Mouse (Mus musculus) mesoderm, embryonic 11.5 days (tissue): ENCODE measurements around the gene Tgoln1.
A peak's percentile ranks its signal among the peaks of the same experiment; 100 is the strongest.

Experiments
- DNase-seq: peaks from one replicate; pipeline ENCODE4 v3.0.0-alpha.2; 2012; ENCODE audit warnings: low read depth, low spot score

Gene Tgoln1

DNA sequence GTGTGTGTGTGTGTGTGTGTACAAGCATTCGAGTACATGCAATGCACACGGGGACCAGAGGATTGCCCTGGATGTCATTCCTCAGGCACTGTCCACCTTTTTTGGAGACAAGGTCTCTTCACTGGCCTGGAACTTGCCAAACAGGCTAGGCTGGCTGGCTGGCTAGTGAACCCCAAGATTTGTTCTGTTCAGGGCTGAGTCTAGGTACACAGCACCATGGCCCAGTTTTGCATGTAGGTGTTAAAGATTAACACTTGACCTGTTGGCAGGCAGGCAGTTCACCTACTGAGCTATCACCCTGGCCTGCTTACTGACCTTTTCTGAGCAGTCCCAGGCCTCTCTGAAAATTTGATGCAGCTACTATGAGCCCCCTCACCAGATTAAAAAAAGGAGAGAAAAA lies 13.6 kb upstream of the Tgoln1 start:
- DNase-seq: no peak

DNA sequence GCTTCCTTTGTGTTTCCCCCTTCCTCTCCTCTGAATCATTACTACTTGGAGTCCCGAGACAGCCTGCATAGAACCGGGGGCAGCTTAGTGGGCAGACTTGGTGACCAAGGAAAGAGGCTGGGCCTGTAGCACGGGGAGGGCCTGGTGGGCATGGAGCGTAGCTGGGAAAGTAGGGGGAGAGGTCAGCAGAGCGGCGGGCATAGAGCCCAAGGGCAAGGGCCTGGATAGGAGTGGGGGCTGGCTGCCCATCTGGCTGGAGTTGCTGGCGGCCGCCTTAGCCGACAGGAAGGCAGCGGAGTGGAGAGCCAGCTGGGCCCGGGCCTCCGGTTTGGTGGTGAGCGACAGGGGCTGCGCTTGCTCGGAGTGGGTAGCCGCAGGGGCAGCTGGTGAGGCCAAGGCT lies 10.5 kb upstream of the Tgoln1 start:
- no peak for DNase-seq

DNA sequence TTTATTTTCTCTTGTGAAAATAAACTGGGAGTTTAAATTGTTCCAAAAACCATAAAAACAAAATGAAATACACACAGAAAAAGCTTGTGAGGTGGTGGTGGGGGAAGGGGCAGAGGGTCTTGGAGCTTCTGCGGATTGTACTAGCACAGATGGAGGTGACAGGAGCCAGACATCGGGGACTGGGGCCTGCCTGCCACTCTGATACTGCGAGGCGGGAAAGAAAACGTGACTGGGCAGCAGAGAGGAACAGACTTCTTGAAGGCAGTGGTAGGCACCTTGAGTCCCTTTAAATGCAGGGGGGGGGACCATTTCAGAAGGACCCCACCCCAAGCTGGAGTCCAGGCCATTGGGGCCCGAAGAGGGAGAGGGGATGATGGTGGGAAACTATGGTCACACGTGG lies 9.6 kb upstream of the Tgoln1 start:
- no peak for DNase-seq

DNA sequence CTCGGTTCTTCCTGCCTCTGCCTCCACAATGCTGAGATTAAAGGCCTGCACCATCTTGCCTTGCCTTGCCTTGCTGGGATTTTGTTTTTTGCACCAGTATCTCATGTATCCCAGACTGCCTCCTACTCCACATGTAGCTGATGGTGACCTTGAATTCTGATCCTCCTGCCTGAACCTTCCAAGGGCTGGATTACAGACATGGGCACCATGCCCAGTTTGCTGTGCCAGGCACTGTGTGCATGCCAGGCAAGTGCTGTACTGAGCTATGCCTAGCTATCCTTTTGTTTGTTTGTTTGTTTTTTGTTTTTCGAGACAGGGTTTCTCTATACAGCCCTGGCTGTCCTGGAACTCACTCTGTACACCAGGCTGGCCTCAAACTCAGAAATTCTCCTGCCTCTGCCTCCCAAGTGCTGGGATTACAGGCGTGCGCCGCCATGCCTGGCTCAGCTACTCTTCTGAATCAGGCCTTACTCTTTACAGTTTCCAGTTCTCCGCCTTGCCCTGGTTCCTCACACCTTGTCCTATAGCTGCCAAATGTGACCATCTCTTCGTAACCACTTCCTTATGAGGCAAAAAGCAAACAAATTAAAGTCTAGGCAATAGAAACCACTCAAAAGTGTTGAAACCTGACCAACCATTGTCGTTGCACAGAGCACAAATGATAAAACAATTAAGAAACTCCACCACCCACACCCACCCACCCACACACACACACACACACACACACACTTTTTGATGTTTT lies 7.0 kb upstream of the Tgoln1 start:
- no peak for DNase-seq

DNA sequence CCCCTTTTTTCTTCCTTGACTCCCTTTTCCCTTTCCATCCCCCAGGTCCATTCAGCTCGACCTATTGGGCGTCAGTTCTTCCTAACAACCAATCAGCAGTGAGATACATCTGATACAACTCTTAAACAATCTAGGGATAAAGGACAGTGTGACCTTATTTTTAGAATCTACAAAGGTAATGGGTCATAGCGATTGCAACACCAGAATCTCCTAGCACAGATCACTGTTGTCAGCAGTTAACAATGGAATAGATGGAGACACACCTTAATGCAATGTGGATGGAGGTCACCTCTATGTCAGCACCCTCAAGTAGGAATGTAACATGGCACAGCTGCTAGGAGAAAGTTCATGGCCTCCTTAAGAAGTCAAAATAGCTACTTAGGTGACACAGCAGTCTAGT lies 6.1 kb upstream of the Tgoln1 start:
- DNase-seq: no peak

DNA sequence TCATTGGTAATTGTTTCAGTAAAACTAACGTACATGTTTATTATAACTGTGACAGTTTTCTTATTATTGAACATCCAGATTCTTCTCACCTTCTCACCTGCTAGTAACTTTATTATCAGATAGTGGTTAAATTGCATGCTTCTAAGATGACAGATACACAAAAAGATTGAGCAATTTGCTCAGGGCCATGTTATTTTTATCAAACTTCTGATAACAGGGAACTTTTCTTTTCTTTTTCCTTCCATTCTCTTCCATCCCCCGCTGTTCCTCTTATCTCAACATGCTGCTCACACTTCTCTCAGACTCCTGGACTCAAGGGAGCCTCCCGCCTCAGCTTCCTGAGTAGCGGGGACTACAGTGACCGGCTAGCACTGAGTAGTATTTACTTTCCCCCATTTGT lies 4.1 kb upstream of the Tgoln1 start:
- no peak for DNase-seq

DNA sequence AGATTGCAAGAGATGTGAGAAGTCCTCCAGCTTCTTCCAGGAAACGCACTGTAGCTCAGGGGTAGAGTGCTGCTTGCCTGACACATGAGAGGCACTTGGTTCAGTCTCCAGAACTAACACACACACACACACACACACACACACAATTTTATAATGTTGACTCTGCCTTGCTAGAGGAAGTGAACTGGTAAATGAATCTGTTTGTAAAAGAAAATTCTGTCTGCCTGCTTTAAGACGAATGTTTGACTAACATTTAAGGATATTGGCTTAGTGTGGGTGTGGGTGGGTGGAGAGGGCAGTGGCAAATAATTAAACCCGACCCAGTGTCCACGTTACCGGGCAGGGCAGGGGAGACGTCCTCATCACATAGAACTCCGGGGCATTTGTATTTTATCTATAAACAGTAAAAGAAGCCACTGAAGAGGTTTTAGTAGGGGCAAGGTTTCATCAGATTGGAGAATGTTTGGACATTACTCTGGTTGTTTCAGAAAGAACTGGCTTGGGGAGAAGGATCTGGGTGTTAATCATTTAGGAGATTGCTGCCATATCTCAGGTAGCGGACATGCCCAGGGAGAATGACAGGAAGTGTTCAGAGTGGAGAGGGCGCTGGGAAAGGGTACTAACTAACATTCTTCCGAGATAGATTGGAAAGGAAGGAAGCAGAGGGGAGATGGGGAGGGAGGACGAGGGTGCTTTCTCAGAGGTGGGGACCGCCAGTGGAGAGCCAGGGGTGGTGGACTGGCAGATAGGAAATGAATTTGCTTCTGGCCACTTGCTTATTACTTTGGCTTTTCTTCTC lies 3.1 kb upstream of the Tgoln1 start:
- no peak for DNase-seq

DNA sequence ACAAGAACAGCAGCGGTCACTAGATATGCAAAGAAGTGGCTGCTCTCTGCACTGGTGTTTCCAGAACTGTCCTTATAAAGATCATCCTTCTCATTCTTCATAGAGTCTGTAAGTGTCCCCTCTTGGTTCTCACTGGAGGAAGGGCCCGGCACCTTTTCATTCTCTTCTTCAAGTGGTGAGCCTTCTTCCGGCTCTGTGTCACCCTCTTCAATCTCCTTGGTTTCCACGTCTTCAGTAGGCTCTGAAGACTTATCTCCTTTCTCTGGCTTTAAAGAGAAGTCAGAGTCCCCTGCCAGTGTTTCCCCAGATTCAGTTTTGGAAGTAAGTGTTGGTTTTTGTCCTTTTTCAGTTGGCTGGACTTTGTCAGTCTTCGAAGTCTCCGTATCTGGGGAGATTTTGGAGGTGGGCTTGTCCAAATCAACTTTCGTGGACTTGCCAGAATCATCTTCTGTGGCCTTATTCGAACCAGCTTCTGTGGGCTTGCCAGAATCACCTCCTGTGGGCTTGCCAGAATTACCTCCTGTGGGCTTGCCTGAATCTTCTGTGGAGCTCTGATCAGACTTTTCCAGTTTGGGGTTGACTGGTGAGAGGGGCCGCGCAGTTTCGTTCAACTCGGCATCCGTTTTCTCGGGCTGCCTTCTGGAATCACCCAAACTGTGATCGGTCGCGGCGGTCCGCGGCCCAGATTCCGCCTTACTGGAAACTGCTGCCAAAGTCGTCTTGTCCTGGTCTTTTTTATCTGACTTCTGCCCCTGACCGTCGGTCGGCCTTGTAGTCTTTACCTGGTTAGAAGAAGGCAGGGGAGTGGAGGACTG lies 1.0 kb downstream of the Tgoln1 start:
- no peak for DNase-seq

DNA sequence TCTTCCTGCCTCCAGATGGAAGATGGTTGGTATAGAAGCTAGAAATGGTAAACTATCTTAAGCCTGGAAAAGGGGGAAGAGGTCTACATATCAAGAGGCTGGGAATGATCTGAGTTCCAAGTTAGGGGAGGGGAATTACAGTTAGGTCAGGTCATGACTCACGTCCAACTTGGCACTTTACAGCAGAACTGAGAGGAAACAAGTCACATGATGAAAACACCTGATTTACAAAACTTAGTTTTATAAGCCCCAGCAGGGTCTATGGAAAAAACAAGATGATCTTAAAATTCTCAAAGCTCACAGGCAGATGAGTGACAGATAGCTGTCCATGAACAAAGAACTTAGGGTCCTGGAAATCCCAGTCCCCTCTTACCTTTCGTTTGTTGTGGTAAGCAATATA lies 1.6 kb downstream of the Tgoln1 start:
- DNase-seq: no peak

DNA sequence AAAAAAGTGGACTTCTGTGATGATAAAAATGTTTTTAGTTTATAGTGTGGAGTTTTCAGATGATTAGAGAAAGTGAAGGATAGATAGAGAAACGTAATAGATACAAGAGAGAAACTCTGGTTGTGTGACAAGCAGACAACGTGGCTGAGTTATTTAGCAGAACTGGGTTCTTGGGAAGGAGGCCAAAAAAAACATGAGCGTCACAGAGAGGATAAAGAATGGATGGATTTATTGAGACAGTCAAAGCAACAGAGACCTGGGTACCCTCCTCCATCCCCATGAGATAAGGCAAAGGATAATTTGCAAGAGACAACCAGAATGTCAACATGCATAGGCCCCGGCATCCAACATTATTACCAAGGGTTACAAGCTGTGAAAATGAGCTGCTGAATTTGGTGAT lies 6.5 kb downstream of the Tgoln1 start:
- DNase-seq: no peak

DNA sequence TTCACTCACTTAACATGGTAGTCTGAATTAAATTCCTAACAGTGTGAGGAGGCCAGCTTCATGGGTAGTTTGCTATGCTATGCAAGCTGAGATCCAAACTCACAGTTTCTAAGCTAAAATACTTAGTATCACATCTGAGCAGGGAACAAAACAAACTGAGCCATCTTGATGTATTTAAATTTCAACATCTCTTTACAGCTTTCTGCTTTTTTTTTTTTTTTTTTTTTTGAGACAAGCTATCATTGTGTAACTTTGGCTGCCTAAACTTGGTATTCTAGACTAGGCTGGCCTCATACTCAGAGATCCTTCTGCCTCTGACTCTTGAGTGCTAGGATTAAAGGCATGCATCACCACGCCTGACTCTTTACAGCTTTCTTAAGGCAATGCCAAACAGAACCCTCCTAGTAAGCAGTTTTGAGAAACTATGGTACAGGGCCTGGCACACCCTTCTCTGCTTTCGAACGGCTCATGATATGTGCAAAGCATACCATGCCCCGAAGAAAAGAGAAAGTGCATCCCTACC lies 8.1 kb downstream of the Tgoln1 start:
- no peak for DNase-seq

DNA sequence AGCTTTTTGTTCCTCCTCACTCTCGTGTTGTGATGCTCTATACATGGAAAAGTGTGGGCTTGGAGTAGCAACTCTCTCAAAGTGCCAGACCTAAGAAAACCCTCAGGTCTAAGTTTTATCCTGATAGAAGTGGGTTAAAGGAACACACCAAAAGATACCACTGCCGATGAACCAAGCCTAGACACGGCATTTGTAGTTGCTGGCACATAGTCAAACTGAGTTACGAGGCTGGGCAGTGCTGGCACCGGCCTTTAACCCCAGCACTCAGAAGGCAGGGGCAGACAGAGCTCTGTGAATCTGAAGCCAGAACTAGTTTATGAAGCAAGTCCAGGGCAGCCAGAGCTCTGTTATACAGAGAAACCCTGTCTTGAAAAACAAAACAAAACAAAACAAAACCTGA lies 9.1 kb downstream of the Tgoln1 start:
- DNase-seq: no peak

DNA sequence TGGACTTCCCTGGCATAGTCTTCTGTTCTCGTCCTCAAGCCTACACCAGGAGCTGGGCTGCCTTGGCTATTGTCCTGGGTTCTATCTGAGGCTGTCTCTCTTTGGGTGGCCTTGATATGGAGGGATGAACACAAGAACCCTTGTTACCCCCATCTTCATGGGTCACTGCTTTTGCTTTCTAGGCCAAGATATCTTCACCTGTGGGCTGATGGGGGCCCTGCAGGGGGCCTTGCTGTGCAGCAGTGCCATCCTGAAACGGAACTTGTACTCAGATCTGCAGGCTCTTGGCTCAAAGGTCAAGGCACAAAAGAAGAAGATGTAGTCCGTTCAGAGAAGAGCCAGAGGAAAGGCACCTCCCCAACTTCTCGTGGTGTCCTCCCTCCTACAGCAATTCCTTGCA lies 9.7 kb downstream of the Tgoln1 start:
- DNase-seq: no peak

DNA sequence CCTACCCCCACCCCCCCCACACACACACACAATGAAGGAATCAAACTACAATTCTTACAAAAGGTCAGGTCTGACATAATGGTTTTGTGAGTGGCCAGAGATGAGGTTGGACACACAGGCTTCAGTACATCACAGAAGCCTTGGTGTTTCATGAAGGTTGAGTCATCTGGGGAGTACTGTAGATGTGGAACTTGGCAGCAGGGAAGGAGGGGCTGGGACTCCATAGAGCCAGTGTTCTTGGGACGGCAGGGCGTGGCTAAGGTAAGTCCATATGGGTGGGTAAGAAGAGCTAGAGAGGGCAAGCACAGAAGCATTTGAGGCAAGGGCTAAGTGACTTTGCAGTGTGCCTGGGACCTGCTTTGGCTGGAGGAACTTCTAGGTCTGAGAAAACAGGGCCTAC lies 12.7 kb downstream of the Tgoln1 start:
- no peak for DNase-seq

DNA sequence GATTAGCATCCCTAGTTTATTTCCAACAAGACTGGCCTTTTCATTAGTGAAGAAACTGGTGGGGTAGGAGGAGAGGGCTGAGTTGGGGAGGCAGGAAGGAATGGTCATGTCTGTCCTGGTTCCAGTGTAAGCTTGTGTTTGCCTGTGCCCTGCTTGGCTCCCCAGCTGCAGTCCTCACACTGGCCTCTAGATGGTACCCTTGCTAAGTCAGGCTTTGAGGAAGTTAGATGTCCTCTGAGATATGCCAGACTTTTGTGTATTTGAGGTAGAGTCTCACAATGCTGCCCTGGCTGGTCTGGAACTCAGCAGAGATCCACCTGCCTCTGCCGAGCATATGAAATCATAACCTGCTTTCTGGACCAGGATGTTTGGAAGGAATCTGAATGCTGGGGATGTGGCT lies 15.1 kb downstream of the Tgoln1 start:
- DNase-seq: peak; percentile 75

DNA sequence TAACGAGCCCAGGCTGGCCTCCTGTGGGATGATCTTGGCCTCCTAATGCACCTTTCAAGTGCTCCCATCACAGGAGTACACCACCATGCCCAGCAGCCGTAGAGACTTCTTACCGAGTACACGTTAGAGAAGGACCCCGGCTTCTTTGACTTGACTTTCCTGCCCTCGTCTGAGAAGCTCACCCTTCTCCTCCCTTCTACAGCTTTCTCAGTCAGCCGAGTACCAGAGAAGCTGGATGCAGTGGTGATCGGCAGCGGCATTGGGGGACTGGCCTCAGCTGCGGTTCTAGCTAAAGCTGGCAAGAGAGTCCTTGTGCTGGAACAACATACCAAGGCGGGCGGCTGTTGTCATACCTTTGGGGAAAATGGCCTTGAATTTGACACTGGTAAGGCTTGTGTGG lies 16.0 kb downstream of the Tgoln1 start:
- DNase-seq: no peak

DNA sequence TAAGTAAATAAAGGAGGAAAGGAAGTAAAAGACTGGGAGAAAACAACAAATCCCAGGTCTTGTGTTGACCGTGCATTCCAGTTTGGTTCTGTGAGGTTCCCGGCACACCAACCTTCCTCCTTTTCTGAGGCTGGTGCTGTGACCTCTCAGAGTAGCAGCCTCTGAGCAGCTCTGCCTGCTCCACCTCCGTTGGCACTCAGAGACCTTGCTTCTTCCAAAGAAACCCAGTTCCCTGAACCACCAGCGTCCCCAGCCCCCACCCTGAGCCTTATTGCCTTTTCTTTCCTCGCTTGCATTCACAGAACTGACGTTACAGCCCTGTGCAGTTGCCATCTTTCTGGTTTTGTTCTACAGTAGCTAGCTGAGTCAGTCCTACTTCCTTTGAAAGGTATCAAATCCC lies 16.6 kb downstream of the Tgoln1 start:
- no peak for DNase-seq

DNA sequence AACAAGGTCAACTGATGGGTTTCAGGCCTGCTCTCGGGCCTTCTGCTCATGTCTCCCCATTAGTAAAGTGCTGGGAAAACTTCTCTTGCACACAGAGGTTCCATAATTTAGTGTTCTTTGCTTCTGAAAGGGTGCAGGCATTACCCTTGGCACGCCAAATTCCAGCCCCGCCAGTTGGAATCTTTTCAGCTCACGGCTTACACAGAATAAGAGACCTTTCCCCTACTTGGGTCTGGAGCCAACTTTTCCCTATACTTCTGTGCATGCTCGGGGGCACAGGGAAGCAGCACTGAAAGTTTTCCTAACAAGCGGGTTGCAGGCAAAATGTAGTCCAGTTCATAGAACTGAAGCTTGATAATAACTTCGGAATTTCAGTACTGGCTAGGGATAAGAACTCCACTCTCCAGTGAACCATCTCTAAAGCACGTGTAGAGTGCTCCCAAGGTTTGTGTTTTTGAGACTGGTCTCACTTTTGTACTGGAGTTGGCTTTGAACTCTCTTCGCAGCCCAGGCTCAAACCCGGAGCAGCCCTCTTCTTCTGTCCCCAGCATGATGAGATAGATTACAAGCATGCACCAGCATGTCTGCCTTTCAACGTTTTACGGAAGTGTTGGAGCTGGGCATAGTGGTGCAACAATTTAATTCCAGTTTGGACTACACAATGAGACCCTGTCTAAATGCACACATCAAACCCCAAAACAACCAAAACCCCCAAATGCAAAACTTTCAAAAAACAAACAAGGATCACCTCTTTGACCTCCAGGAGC lies 17.8 kb downstream of the Tgoln1 start:
- no peak for DNase-seq

DNA sequence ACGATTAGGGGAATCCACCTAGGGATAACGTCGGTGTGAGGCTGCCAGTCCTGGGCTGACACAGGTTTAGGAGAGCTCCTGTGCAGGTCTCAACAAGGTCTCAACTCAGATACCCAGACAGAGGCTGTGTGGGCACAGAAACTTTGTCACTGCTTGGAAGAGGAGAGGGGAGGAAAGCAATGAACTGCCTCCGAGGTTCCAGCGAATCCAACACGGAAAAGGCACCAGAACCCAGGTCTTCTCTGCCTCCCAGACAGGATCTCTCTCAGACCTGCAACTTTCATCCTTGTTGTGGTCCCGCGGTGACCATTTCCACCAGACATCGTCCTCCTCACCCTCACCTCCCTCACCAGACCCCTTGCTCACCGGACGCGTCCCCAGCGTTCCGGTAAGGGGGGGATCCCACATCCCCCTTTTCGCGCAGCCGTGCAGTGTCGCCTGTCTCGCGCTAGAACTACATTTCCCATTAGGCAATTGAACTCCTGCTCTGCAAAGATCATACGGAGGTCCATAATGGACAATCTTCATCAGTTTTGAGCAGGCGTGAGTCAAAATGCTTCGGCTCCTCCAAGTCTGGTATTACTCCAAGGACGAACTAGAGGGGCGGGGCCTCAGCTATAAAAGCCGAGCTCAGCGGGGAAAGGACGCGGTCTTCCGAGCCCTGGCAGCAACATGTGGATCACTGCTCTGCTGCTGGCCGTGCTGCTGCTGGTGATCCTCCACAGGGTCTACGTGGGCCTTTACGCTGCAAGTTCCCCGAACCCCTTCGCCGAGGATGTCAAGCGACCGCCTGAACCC lies 18.6 kb downstream of the Tgoln1 start, which contains the start of the genes Elmod3 and Retsat:
Gene Elmod3 (minus strand): TSS at position 458 of the 798 bp plus-strand sequence.
Gene Retsat (plus strand): TSS at position 520 of the 798 bp plus-strand sequence.
- DNase-seq: peak; percentile 95

DNA sequence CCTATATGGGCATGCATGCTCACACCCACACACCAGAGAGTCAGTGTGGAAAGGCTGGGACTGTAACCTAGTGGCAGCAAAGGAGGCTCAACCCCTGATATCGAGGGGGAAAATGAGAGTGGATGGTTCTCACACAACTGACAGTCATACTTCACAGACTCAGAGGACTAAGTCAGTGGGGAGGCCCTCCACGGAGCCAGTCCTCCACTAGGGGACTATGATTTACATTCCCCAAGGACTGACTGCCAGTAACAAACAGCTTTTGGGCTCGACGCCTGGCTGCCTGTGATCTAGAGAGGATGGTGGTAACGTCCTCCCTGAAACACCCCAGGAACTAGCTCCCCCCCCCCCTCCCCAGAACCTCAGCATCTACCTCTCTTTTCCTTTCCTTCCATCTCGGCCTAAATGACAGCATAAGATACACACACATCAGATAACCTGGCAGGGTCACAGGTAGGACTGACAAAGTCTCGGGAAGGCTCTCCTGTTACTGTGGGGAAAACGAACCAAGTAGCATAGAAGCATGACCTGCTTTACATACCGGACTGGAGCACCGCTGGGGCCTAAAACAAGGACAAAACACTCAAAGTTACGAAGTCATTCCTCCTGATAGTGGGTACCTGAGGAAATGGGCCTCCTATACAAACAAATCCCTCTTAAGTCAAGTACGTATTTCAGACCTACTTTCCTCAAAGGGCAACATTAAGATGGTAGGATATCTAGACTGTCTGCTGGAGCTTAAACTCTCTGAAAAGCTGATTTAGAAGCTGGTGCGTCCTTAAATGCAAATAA lies 19.5 kb downstream of the Tgoln1 start:
- DNase-seq: no peak
